Mouse (Mus musculus) MEL (cell line): ENCODE measurements around the gene Fez2. TPM values are rescaled to one million over a fixed set of nuclear protein-coding genes. Genes with fewer than 3 reads are reported as not detected.

Experiments used
- DNase-seq: peaks from one replicate; pipeline ENCODE4 v3.0.0; 2011; ENCODE audit warnings: low read depth, low spot score
- H3K27ac ChIP-seq: 2 replicates; pipeline ENCODE4 v1.5.1; 2012; ENCODE audit warnings: low read depth, mild to moderate bottlenecking, control low read depth, low read length, moderate library complexity; ENCODE audit not compliant: control insufficient read depth
- H3K27me3 ChIP-seq, 2 experiments: fragments of 150-350 bp in 1 of 2; sonication (generic) in 1 of 2; 2 replicates each; pipeline ENCODE4 v1.6.1; 2012; ENCODE audit warnings: low read length in 2 of 2, mild to moderate bottlenecking in 2 of 2, improper control_type of control experiment in 1 of 2, moderate library complexity in 1 of 2; ENCODE audit not compliant: insufficient read depth in 2 of 2, control insufficient read depth in 1 of 2
- H3K36me3 ChIP-seq, 2 experiments: 2 replicates each; pipeline ENCODE4 v1.6.1; 2012 to 2014; ENCODE audit warnings: low read length in 2 of 2, improper control_type of control experiment in 1 of 2, inconsistent platforms in 1 of 2, mild to moderate bottlenecking in 1 of 2; ENCODE audit not compliant: insufficient read depth in 2 of 2, control insufficient read depth in 1 of 2
- H3K4me1 ChIP-seq, 2 experiments: fragments of 150-350 bp in 1 of 2; sonication (generic) in 1 of 2; 2 replicates each; pipeline ENCODE4 v1.6.1; 2012; ENCODE audit warnings: low read length in 2 of 2, improper control_type of control experiment in 1 of 2, mild to moderate bottlenecking in 1 of 2; ENCODE audit not compliant: insufficient read depth in 2 of 2, control insufficient read depth in 1 of 2
- H3K4me3 ChIP-seq, 2 experiments: fragments of 150-350 bp in 1 of 2; sonication (generic) in 1 of 2; 2 replicates each; pipeline ENCODE4 v1.5.1; 2012; ENCODE audit warnings: low read depth in 2 of 2, low read length in 2 of 2, mild to moderate bottlenecking in 2 of 2, moderate library complexity in 2 of 2, control low read depth in 1 of 2, improper control_type of control experiment in 1 of 2; ENCODE audit not compliant: control insufficient read depth in 1 of 2, insufficient read depth in 1 of 2
- H3K79me2 ChIP-seq: 2 replicates; pipeline ENCODE4 v1.6.1; 2012; ENCODE audit warnings: mild to moderate bottlenecking, low read length, moderate library complexity; ENCODE audit not compliant: control insufficient read depth, poor library complexity, insufficient read depth
- H3K9ac ChIP-seq: 2 replicates; pipeline ENCODE4 v1.6.1; 2012; ENCODE audit warnings: low read depth, mild to moderate bottlenecking, control low read depth, low read length, moderate library complexity; ENCODE audit not compliant: control insufficient read depth, poor library complexity, severe bottlenecking
- H3K9me3 ChIP-seq: fragments of 150-350 bp; sonication (generic); replicated peaks from 2 replicates; pipeline ENCODE4 v1.6.1; 2012; ENCODE audit warnings: mild to moderate bottlenecking, low read length, improper control_type of control experiment, moderate library complexity; ENCODE audit not compliant: insufficient read depth
- BHLHE40 ChIP-seq: IDR thresholded peaks from 2 replicates; pipeline ENCODE4 v1.6.1; 2012; ENCODE audit warnings: low read depth, mild to moderate bottlenecking, inconsistent platforms, low read length, improper control_type of control experiment, borderline replicate concordance
- CTCF ChIP-seq, 3 experiments: IDR thresholded peaks in 2 of 3; conservative IDR thresholded peaks in 1 of 3; 2 replicates each; pipeline ENCODE4 v1.5.1; 2011 to 2012; ENCODE audit warnings: low read length in 3 of 3, low read depth in 2 of 3, mild to moderate bottlenecking in 2 of 3, improper control_type of control experiment in 1 of 3, inconsistent platforms in 1 of 3, mixed read lengths in 1 of 3, moderate library complexity in 1 of 3; ENCODE audit not compliant: control insufficient read depth in 1 of 3, insufficient read depth in 1 of 3, poor library complexity in 1 of 3, severe bottlenecking in 1 of 3
- EP300 ChIP-seq, 2 experiments: IDR thresholded peaks; 2 replicates each; pipeline ENCODE4 v1.6.1; 2011; ENCODE audit warnings: improper control_type of control experiment in 2 of 2, low read length in 2 of 2, low read depth in 1 of 2, mild to moderate bottlenecking in 1 of 2
- ETS1 ChIP-seq: IDR thresholded peaks from 2 replicates; pipeline ENCODE4 v1.6.1; 2012; ENCODE audit warnings: low read depth, mild to moderate bottlenecking, inconsistent platforms, low read length, improper control_type of control experiment, moderate library complexity
- GATA1 ChIP-seq: IDR thresholded peaks from 2 replicates; pipeline ENCODE4 v1.6.1; 2011; ENCODE audit warnings: low read depth, low read length, improper control_type of control experiment
- HCFC1 ChIP-seq: IDR thresholded peaks from 2 replicates; pipeline ENCODE4 v1.6.1; 2012; ENCODE audit warnings: low read depth, mild to moderate bottlenecking, inconsistent platforms, low read length, improper control_type of control experiment, moderate library complexity
- KAT2A ChIP-seq: conservative IDR thresholded peaks from 2 replicates; pipeline ENCODE4 v1.6.1; 2012; ENCODE audit warnings: low read depth, low read length, improper control_type of control experiment, inconsistent platforms
- MAFK ChIP-seq: IDR thresholded peaks from 2 replicates; pipeline ENCODE4 v1.6.1; 2011; ENCODE audit warnings: low read depth, mild to moderate bottlenecking, low read length, improper control_type of control experiment, borderline replicate concordance
- MAX ChIP-seq: IDR thresholded peaks from 2 replicates; pipeline ENCODE4 v1.6.1; 2011; ENCODE audit warnings: low read length, improper control_type of control experiment
- MEF2A ChIP-seq: IDR thresholded peaks from 2 replicates; pipeline ENCODE4 v1.6.1; 2014; ENCODE audit warnings: low read depth, mild to moderate bottlenecking, inconsistent platforms, low read length, improper control_type of control experiment; ENCODE audit not compliant: poor library complexity, insufficient replicate concordance, severe bottlenecking; ENCODE audit errors: extremely low read depth
- MYC ChIP-seq: IDR thresholded peaks from 2 replicates; pipeline ENCODE4 v1.6.1; 2011; ENCODE audit warnings: low read depth, mild to moderate bottlenecking, low read length, improper control_type of control experiment, moderate library complexity
- POLR2AphosphoS2 ChIP-seq: IDR thresholded peaks from 2 replicates; pipeline ENCODE4 v1.6.1; 2011; ENCODE audit warnings: low read length, improper control_type of control experiment
- RAD21 ChIP-seq: IDR thresholded peaks from 2 replicates; pipeline ENCODE4 v1.6.1; 2011; ENCODE audit warnings: mild to moderate bottlenecking, low read depth, low read length, improper control_type of control experiment
- SMC3 ChIP-seq: IDR thresholded peaks from 2 replicates; pipeline ENCODE4 v1.6.1; 2011; ENCODE audit warnings: low read depth, low read length, improper control_type of control experiment
- TAL1 ChIP-seq: IDR thresholded peaks from 2 replicates; pipeline ENCODE4 v1.6.1; 2012; ENCODE audit warnings: mild to moderate bottlenecking, inconsistent platforms, low read length, moderate library complexity, mixed read lengths
- TBP ChIP-seq: IDR thresholded peaks from 2 replicates; pipeline ENCODE4 v1.8.0; 2011; ENCODE audit warnings: low read depth, low read length, improper control_type of control experiment
- TCF12 ChIP-seq: IDR thresholded peaks from 2 replicates; pipeline ENCODE4 v1.6.1; 2014; ENCODE audit warnings: low read depth, mild to moderate bottlenecking, inconsistent platforms, low read length, improper control_type of control experiment, moderate library complexity
- UBTF ChIP-seq: IDR thresholded peaks from 2 replicates; pipeline ENCODE4 v1.6.1; 2012; ENCODE audit warnings: low read depth, mild to moderate bottlenecking, inconsistent platforms, low read length, improper control_type of control experiment, moderate library complexity, borderline replicate concordance; ENCODE audit not compliant: insufficient read depth
- USF1 ChIP-seq: IDR thresholded peaks from 2 replicates; pipeline ENCODE4 v1.6.1; 2014; ENCODE audit warnings: low read depth, mild to moderate bottlenecking, inconsistent platforms, low read length, improper control_type of control experiment, moderate library complexity
- ZC3H11A ChIP-seq: IDR thresholded peaks from 2 replicates; pipeline ENCODE4 v1.6.1; 2012; ENCODE audit warnings: low read depth, mild to moderate bottlenecking, inconsistent platforms, low read length, improper control_type of control experiment
- ZKSCAN1 ChIP-seq: IDR thresholded peaks from 2 replicates; pipeline ENCODE4 v1.6.1; 2012; ENCODE audit warnings: low read depth, mild to moderate bottlenecking, inconsistent platforms, low read length, improper control_type of control experiment, moderate library complexity
- ZMIZ1 ChIP-seq: IDR thresholded peaks from 2 replicates; pipeline ENCODE4 v1.6.1; 2012; ENCODE audit warnings: low read depth, mild to moderate bottlenecking, inconsistent platforms, low read length, improper control_type of control experiment, moderate library complexity
- ZNF384 ChIP-seq: IDR thresholded peaks from 2 replicates; pipeline ENCODE4 v1.6.1; 2012; ENCODE audit warnings: low read depth, mild to moderate bottlenecking, inconsistent platforms, low read length, improper control_type of control experiment
- polyA plus RNA-seq, 2 experiments: library from polyadenylated mRNA; stranded (reverse) in 1 of 2; unstranded in 1 of 2; fragments of >175 nt in 1 of 2; fragments of >200 nt in 1 of 2; gene quantifications; 2 replicates each; pipeline versions ENCODE4 v1.2.1 to v1.2.4; 2012; ENCODE audit warnings: low replicate concordance in 2 of 2, low read depth in 1 of 2; ENCODE audit not compliant: insufficient read length in 2 of 2, insufficient read depth in 1 of 2, missing spikeins in 1 of 2
- total RNA-seq: library from RNA; depleted of rRNA; stranded (reverse); fragments of 300-350 nt; gene quantifications from 2 replicates; pipeline ENCODE4 v1.2.3, GENCODE M21; 2012

Fez2 gene
- total and polyA plus RNA-seq, 3 experiments = 11.7 to 17.4 TPM; not detected in 1

- TF ChIP-seq HCFC1 (no peak), ETS1 (0 out of 2 replicates have a peak, but pooled peaks have one; percentile 34), EP300 (IDR thresholded peaks at IDR 0.05; ENCODE audit: low read depth in 1 of 2, low read length in 2 of 2) (peak in 1 of 2 experiments; percentile 31; a peak in 1 of 4 replicates), CTCF (IDR thresholded peaks at IDR 0.05 in 2 of 3, conservative IDR thresholded peaks at IDR 0.05 in 1 of 3; ENCODE audit: control insufficient read depth in 1 of 3, insufficient read depth in 1 of 3, low read depth in 2 of 3, low read length in 3 of 3, poor library complexity in 1 of 3, severe bottlenecking in 1 of 3) (no peak), MYC (0 out of 2 replicates have a peak, but pooled peaks have one; percentile 53), BHLHE40 (no peak), POLR2AphosphoS2 (no peak), MEF2A (0 out of 2 replicates have a peak, but pooled peaks have one; percentile 10), TBP (0 out of 2 replicates have a peak, but pooled peaks have one; percentile 27), MAX (0 out of 2 replicates have a peak, but pooled peaks have one; percentile 39), SMC3 (no peak), ZKSCAN1 (no peak), UBTF (no peak), ZC3H11A (no peak), USF1 (peak; percentile 26; the same call in 1 of the 2 replicates), RAD21 (no peak), TAL1 (no peak)
- no peaks in the 10 kb centered on the region for H3K9me3 ChIP-seq
- peaks cover 0 to 15% of the 10 kb centered on the region in 2 experiments; a peak in 2 of 4 replicates for H3K36me3 ChIP-seq
- H3K4me3 ChIP-seq = peak overlapping the region in 1 of 2 experiments; percentile 36; a peak in 3 of 4 replicates
- H3K4me1 ChIP-seq = peaks cover 2 to 15% of the 10 kb centered on the region in 2 experiments
- H3K9ac ChIP-seq = peak overlapping the region; percentile 39
- H3K27me3 ChIP-seq = no peaks in the 10 kb centered on the region
- DNase-seq = peak; percentile 70
- peaks cover 2% of the 10 kb centered on the region; the same call in 1 of the 2 replicates for H3K79me2 ChIP-seq
- H3K27ac ChIP-seq = peak overlapping the region; percentile 55
These were observed 1.3 kb upstream of the Fez2 start for GRCm38 (mm10) chr17:78419216-78419615.

- Histone ChIP-seq H3K79me2 (peaks cover 2% of the 10 kb centered on the region; the same call in 1 of the 2 replicates), H3K9ac (peak overlapping the region; percentile 40), H3K4me3 (peak overlapping the region; percentile 44 to 53), H3K27me3 (no peaks in the 10 kb centered on the region), H3K36me3 (peaks cover 0 to 15% of the 10 kb centered on the region in 2 experiments; a peak in 2 of 4 replicates), H3K4me1 (peaks cover 2 to 15% of the 10 kb centered on the region in 2 experiments), H3K27ac (peak overlapping the region; percentile 63), H3K9me3 (no peaks in the 10 kb centered on the region)
- TF ChIP-seq HCFC1 (no peak), ZMIZ1 (no peak), SMC3 (no peak), ETS1 (peak; percentile 70), MAFK (no peak), ZKSCAN1 (no peak), ZNF384 (peak; percentile 73), POLR2AphosphoS2 (no peak), GATA1 (peak; percentile 54), ZC3H11A (no peak), CTCF (IDR thresholded peaks at IDR 0.05 in 2 of 3, conservative IDR thresholded peaks at IDR 0.05 in 1 of 3; ENCODE audit: control insufficient read depth in 1 of 3, insufficient read depth in 1 of 3, low read depth in 2 of 3, low read length in 3 of 3, poor library complexity in 1 of 3, severe bottlenecking in 1 of 3) (no peak), TCF12 (peak; percentile 19; the same call in 1 of the 2 replicates), BHLHE40 (no peak), KAT2A (no peak), TAL1 (no peak), EP300 (IDR thresholded peaks at IDR 0.05; ENCODE audit: low read depth in 1 of 2, low read length in 2 of 2) (peak; percentile 16 to 34; a peak in 2 of 4 replicates)
- DNase-seq = peak; percentile 53
These were observed 2.7 kb downstream of the Fez2 start for GRCm38 (mm10) chr17:78415255-78415654.
